Mouse (Mus musculus): ENCODE measurements at regions not wholly inside any gene's neighbourhood (a gene's known extent, or its start where the extent isn't known, plus 50 kb on each side); places are given as distances from the start of the nearest gene placed in this dataset.

DNA sequence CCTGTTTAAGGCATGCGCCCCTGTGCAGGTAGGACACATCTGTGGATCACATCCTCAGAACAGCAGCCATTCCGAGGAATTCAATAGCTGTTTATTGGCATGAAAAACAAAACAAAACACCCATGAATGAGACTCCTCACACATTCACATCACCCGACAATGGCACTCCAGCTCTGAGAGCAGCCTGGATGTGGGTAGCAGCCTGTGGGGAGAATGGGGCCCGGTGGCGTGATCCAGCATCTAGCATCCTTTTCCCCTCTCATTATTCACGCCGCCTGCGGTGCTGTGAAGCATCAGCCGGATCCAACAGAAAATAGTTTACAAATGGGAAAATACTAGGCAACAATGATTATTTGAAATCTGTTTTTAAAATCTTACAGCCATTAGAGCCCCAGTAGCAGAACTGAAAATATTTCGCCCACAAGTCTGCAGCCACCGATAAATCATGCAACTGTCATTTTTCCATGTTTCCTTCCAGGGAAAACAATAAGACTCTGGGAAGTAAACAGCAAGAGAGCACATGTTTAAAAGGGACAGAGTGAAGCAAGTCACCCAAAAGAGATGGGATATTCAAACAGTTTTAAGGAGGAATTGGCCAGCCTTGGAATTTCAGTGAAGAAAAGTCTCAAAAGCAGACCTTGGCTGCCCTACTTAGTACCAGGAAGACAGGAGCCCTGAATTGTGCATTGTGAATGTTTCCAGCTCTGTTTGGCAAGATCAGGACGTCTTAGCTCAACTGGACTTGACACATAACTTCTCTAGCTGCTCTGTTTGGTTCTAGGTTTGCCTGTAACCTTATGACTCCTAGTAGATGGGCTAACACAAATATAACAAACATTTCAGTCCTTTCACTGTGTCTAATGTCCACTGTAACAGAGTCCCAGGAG lies 50.2 kb upstream of the Arntl start:
- WGBS: 82% methylated on average over 12 of the region's 12 CpGs
- H3K4me1 ChIP-seq (ENCODE audit: control insufficient read depth, insufficient read depth, low read length): no peaks in the 10 kb centered on the region
- no peak overlapping the region for H3K4me3 ChIP-seq (replicated peaks; ENCODE audit: control insufficient read depth, low read depth, low read length)
- TF ChIP-seq CTCF (IDR thresholded peaks at IDR 0.05; ENCODE audit: control insufficient read depth, insufficient read depth, low read length): no peak
- TF ChIP-seq POLR2A (IDR thresholded peaks at IDR 0.05; ENCODE audit: borderline replicate concordance, control insufficient read depth, low read depth, low read length): no peak
- H3K27ac ChIP-seq (ENCODE audit: control insufficient read depth, insufficient read depth, low read depth, low read length, poor library complexity): no peak overlapping the region

Data from bone marrow, adult 2 months (tissue).